Mouse (Mus musculus): Measurements from ENCODE around the gene Bricd5. TPM values are rescaled to one million over a fixed set of nuclear protein-coding genes. Genes with fewer than 3 reads are reported as not detected.

Gene Bricd5
- polyA plus RNA-seq, 1 experiment from 2014 or later, result not detected

- ATAC-seq (ENCODE audit: insufficient number of reproducible peaks, insufficient read depth, low FRiP score, low read depth), result no peak
- Histone ChIP-seq H3K27ac (ENCODE audit: low read length) (no peak overlapping the region), H3K9me3 (ENCODE audit: control insufficient read depth, low read depth, low read length) (no peaks in the 10 kb centered on the region), H3K9ac (replicated peaks; ENCODE audit: low read depth, low read length) (no peak overlapping the region), H3K4me2 (replicated peaks; ENCODE audit: low read depth, low read length) (no peak overlapping the region), H3K4me1 (ENCODE audit: control insufficient read depth, insufficient read depth, low read length) (peaks cover 15% of the 10 kb centered on the region), H3K4me3 (ENCODE audit: low read depth, low read length) (no peak overlapping the region), H3K27me3 (ENCODE audit: control insufficient read depth, insufficient read depth, low read length) (no peaks in the 10 kb centered on the region), H3K36me3 (ENCODE audit: control insufficient read depth, insufficient read depth, low read length) (no peaks in the 10 kb centered on the region)
- 42% methylated on average over 11 of the region's 11 CpGs for WGBS
Observed at GRCm38 (mm10) chr17:24485090-24485860, 11.6 kb downstream of the Bricd5 start.

GRCm38 (mm10) chr17:24488186-24488661 lies 14.5 kb downstream of the Bricd5 start, which contains the start of gene Caskin1:
Gene Caskin1 (plus strand): TSS chr17:24488601.
- H3K9me3 ChIP-seq (ENCODE audit: control insufficient read depth, low read depth, low read length), result no peaks in the 10 kb centered on the region
- peak; percentile 38; the same call in 1 of the 2 replicates for ATAC-seq (ENCODE audit: insufficient number of reproducible peaks, insufficient read depth, low FRiP score, low read depth)
- no peaks in the 10 kb centered on the region for H3K27me3 ChIP-seq (ENCODE audit: control insufficient read depth, insufficient read depth, low read length)
- H3K36me3 ChIP-seq (ENCODE audit: control insufficient read depth, insufficient read depth, low read length), result no peaks in the 10 kb centered on the region
- peak within 1 kb of the TSS; percentile 99 for H3K4me2 ChIP-seq (replicated peaks; ENCODE audit: low read depth, low read length)
- peak within 1 kb of the TSS; percentile 79 for H3K4me3 ChIP-seq (ENCODE audit: low read depth, low read length)
- H3K27ac ChIP-seq (ENCODE audit: low read length), result 0 out of 2 replicates have a peak within 1 kb of the TSS, but pooled peaks have one; percentile 33
- peak within 1 kb of the TSS; percentile 51 for H3K9ac ChIP-seq (replicated peaks; ENCODE audit: low read depth, low read length)
- peaks cover 15% of the 10 kb centered on the region for H3K4me1 ChIP-seq (ENCODE audit: control insufficient read depth, insufficient read depth, low read length)
- WGBS, result 1% methylated on average over 43 of the region's 45 CpGs

GRCm38 (mm10) chr17:24488662-24489264 lies 15.1 kb downstream of the Bricd5 start:
- peak; percentile 70 for ATAC-seq (ENCODE audit: insufficient number of reproducible peaks, insufficient read depth, low FRiP score, low read depth)
- Histone ChIP-seq H3K4me1 (ENCODE audit: control insufficient read depth, insufficient read depth, low read length) (peaks cover 15% of the 10 kb centered on the region), H3K27me3 (ENCODE audit: control insufficient read depth, insufficient read depth, low read length) (no peaks in the 10 kb centered on the region), H3K4me3 (ENCODE audit: low read depth, low read length) (peak overlapping the region; percentile 79), H3K9me3 (ENCODE audit: control insufficient read depth, low read depth, low read length) (no peaks in the 10 kb centered on the region), H3K36me3 (ENCODE audit: control insufficient read depth, insufficient read depth, low read length) (no peaks in the 10 kb centered on the region), H3K9ac (replicated peaks; ENCODE audit: low read depth, low read length) (peak overlapping the region; percentile 51), H3K27ac (ENCODE audit: low read length) (0 out of 2 replicates have a peak overlapping the region, but pooled peaks have one; percentile 33), H3K4me2 (replicated peaks; ENCODE audit: low read depth, low read length) (peak overlapping the region; percentile 99)
- under 1% methylated on average over 65 of the region's 81 CpGs for WGBS

GRCm38 (mm10) chr17:24489265-24490030 lies 15.8 kb downstream of the Bricd5 start:
- H3K27me3 ChIP-seq (ENCODE audit: control insufficient read depth, insufficient read depth, low read length), result no peaks in the 10 kb centered on the region
- peak overlapping the region; percentile 99 for H3K4me2 ChIP-seq (replicated peaks; ENCODE audit: low read depth, low read length)
- no peak for ATAC-seq (ENCODE audit: insufficient number of reproducible peaks, insufficient read depth, low FRiP score, low read depth)
- no peaks in the 10 kb centered on the region for H3K36me3 ChIP-seq (ENCODE audit: control insufficient read depth, insufficient read depth, low read length)
- peaks cover 15% of the 10 kb centered on the region for H3K4me1 ChIP-seq (ENCODE audit: control insufficient read depth, insufficient read depth, low read length)
- 17% methylated on average over 19 of the region's 19 CpGs for WGBS
- H3K27ac ChIP-seq (ENCODE audit: low read length), result no peak overlapping the region
- peak overlapping the region; percentile 79 for H3K4me3 ChIP-seq (ENCODE audit: low read depth, low read length)
- H3K9ac ChIP-seq (replicated peaks; ENCODE audit: low read depth, low read length), result peak overlapping the region; percentile 51
- H3K9me3 ChIP-seq (ENCODE audit: control insufficient read depth, low read depth, low read length), result no peaks in the 10 kb centered on the region

DNA sequence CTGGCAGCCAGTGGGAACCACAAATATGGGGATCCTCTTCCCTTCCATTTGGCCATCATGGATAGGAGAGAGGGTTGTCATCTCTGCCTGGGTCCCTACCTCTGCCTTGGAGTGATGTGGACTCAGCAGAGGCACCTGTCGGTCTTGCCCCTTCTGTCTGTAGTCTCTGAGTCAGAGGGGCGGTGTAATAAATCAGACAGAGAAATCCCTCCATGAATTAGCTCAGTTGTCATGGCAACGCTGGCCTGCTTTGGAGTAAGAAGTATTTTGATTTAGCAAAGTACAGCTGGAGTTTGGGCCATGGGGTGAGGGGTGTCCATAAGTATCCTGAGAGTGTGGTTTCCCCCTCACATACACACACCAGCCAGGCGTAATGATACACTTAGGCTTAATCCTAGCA lies 16.7 kb downstream of the Bricd5 start:
- WGBS, result 66% methylated on average over 4 of the region's 4 CpGs
- no peak for ATAC-seq (ENCODE audit: insufficient number of reproducible peaks, insufficient read depth, low FRiP score, low read depth)
- Histone ChIP-seq H3K4me1 (ENCODE audit: control insufficient read depth, insufficient read depth, low read length) (peaks cover 14% of the 10 kb centered on the region), H3K9me3 (ENCODE audit: control insufficient read depth, low read depth, low read length) (no peaks in the 10 kb centered on the region), H3K27me3 (ENCODE audit: control insufficient read depth, insufficient read depth, low read length) (no peaks in the 10 kb centered on the region), H3K36me3 (ENCODE audit: control insufficient read depth, insufficient read depth, low read length) (no peaks in the 10 kb centered on the region), H3K4me3 (ENCODE audit: low read depth, low read length) (no peak overlapping the region), H3K9ac (replicated peaks; ENCODE audit: low read depth, low read length) (no peak overlapping the region), H3K27ac (ENCODE audit: low read length) (no peak overlapping the region), H3K4me2 (replicated peaks; ENCODE audit: low read depth, low read length) (no peak overlapping the region)

DNA sequence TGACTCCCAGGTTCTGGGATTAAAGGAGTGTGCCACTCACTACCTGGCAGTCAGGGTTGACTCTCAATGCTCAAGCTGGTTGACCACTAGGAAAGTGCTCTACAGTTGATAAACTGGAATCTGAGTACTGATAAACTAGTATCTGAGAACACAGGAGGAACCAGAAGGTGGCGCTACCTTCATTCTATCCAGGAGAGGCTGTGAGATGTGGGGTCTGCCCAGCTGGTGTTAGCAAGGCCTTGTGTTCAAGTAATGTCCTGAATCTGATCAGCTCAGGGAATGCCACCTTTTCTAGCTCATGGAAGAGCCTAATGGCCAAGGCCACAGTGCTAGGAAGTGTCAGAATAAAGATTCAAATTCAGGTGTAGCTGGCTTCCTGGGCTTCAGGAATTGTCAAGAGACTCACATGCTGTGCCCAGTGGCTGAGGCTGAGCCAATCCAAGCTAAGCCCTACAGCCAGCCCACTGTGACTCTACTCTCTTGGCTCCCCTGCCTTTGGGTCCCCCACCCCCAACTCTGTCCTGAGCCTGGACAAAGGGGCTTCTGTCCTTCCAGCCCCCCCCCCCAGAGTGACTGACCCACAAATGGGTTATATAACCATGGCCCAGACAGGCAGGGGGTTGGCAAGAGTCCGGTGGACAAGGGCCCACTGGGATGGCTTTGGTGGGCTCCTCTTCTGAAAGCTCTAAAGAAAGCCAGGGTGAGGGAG lies 21.1 kb downstream of the Bricd5 start:
- 47% methylated on average over 2 of the region's 2 CpGs for WGBS
- ATAC-seq (ENCODE audit: insufficient number of reproducible peaks, insufficient read depth, low FRiP score, low read depth), result 0 out of 2 replicates have a peak, but pooled peaks have one; percentile 5

GRCm38 (mm10) chr17:24495443-24495842 lies 21.8 kb downstream of the Bricd5 start:
- Histone ChIP-seq H3K4me1 (ENCODE audit: control insufficient read depth, insufficient read depth, low read length) (no peaks in the 10 kb centered on the region), H3K4me3 (ENCODE audit: low read depth, low read length) (no peak overlapping the region), H3K9ac (replicated peaks; ENCODE audit: low read depth, low read length) (no peak overlapping the region), H3K9me3 (ENCODE audit: control insufficient read depth, low read depth, low read length) (no peaks in the 10 kb centered on the region), H3K4me2 (replicated peaks; ENCODE audit: low read depth, low read length) (no peak overlapping the region), H3K27me3 (ENCODE audit: control insufficient read depth, insufficient read depth, low read length) (no peaks in the 10 kb centered on the region), H3K36me3 (ENCODE audit: control insufficient read depth, insufficient read depth, low read length) (no peaks in the 10 kb centered on the region), H3K27ac (ENCODE audit: low read length) (no peak overlapping the region)
- 74% methylated on average over 3 of the region's 3 CpGs for WGBS
- ATAC-seq (ENCODE audit: insufficient number of reproducible peaks, insufficient read depth, low FRiP score, low read depth), result no peak

More for the DNA sequence above, 21.1 kb downstream of the Bricd5 start:
- H3K27me3 ChIP-seq (ENCODE audit: control insufficient read depth, insufficient read depth, low read length), result no peaks in the 10 kb centered on the region
- H3K27ac ChIP-seq (ENCODE audit: low read length), result no peak overlapping the region
- H3K9ac ChIP-seq (replicated peaks; ENCODE audit: low read depth, low read length), result no peak overlapping the region
- H3K4me1 ChIP-seq (ENCODE audit: control insufficient read depth, insufficient read depth, low read length), result no peaks in the 10 kb centered on the region
- no peaks in the 10 kb centered on the region for H3K36me3 ChIP-seq (ENCODE audit: control insufficient read depth, insufficient read depth, low read length)
- H3K9me3 ChIP-seq (ENCODE audit: control insufficient read depth, low read depth, low read length), result no peaks in the 10 kb centered on the region
- no peak overlapping the region for H3K4me2 ChIP-seq (replicated peaks; ENCODE audit: low read depth, low read length)
- no peak overlapping the region for H3K4me3 ChIP-seq (ENCODE audit: low read depth, low read length)

DNA sequence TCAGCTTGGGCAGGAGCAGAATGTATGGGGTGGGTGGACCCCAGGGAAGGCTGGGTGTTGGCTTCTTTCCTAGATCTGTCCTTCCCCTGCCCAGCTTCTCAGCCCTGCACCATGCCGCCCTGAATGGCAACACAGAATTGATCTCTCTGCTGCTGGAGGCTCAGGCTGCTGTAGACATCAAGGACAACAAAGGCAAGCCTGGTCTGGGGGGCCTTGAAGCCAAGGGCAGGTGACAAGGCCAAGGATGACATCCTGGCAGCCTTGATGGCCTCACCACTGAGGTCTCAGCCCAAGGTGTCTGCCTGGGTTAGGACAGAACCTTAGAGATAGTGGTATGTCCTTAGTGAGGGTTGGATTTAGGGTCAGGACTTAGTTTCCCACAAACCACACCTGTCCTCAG lies 22.3 kb downstream of the Bricd5 start:
- Histone ChIP-seq H3K27ac (ENCODE audit: low read length) (no peak overlapping the region), H3K9me3 (ENCODE audit: control insufficient read depth, low read depth, low read length) (no peaks in the 10 kb centered on the region), H3K4me3 (ENCODE audit: low read depth, low read length) (no peak overlapping the region), H3K9ac (replicated peaks; ENCODE audit: low read depth, low read length) (no peak overlapping the region), H3K4me1 (ENCODE audit: control insufficient read depth, insufficient read depth, low read length) (no peaks in the 10 kb centered on the region), H3K27me3 (ENCODE audit: control insufficient read depth, insufficient read depth, low read length) (no peaks in the 10 kb centered on the region), H3K36me3 (ENCODE audit: control insufficient read depth, insufficient read depth, low read length) (no peaks in the 10 kb centered on the region), H3K4me2 (replicated peaks; ENCODE audit: low read depth, low read length) (no peak overlapping the region)
- 69% methylated on average over 1 of the region's 1 CpGs for WGBS
- ATAC-seq (ENCODE audit: insufficient number of reproducible peaks, insufficient read depth, low FRiP score, low read depth), result no peak

All from stomach, embryonic 14.5 days (tissue).